16 mouse cellular contexts compared by ENCODE assay signal in genomic region chr8:99285103-99285502, GRCm38 (mm10).
"Had no signal": no experiment of that assay in that cellular context is flagged by ENCODE, and none has a peak within 500 bp of the region (broad histone marks: within the 10 kb centered on the region; RNA-seq: fewer than 3 reads in every experiment).

No protein-coding gene starts in this region.

- DNase-seq: gastrocnemius, adult 2 months; gastrocnemius, postnatal 10 days; gastrocnemius, postnatal 25 days; heart, adult 18-20 months; heart, postnatal 10 days; heart, postnatal 4 days; kidney, adult 18-20 months; kidney, adult 8-10 months; kidney, postnatal 10 days; kidney, postnatal 25 days; kidney, postnatal 4 days; liver had no signal

- ATAC-seq: hindbrain, embryonic 16.5 days; inflammation-experienced regulatory T-cells, adult 6 months; intestine, embryonic 15.5 days; intestine, postnatal 0 days had no signal
